Mouse (Mus musculus) MEL-GATA-1-ER (cell line): ENCODE measurements around the gene Tmem121b.

Source experiments
- DNase-seq: peaks from one replicate; pipeline ENCODE4 v3.0.0-alpha.2; 2012; ENCODE audit warnings: low read depth; ENCODE audit errors: extremely low read depth

Gene Tmem121b

GRCm38 (mm10) chr6:120465393-120465792, 28.2 kb downstream of the Tmem121b start:
- no peak for DNase-seq

- DNase-seq: no peak
Measured at GRCm38 (mm10) chr6:120464406-120464939, 29.1 kb downstream of the Tmem121b start.

DNA sequence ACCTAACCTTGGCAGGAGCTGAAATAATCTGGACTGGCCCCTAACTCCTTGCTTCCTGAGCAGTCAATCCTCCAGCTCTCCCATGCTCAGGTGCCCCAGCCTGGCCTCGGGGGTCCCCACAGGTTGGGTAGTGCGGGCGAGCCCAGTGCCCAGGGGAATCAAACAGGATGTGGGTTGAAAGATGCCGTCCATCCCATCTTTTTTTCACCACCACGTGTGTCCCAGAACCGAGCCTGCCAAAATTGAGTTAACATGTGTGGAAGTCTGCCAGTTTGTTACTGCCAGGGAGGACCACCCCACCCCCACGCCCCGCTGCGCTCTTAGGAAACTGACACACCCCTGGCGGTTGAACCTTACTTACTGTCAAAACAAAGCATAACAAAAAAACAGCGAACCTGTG, 29.7 kb downstream of the Tmem121b start:
- DNase-seq: no peak

GRCm38 (mm10) chr6:120463086-120463871, 30.3 kb downstream of the Tmem121b start, which contains the start of gene Il17ra:
Il17ra (plus strand) TSS chr6:120463247.
- DNase-seq: no peak

DNA sequence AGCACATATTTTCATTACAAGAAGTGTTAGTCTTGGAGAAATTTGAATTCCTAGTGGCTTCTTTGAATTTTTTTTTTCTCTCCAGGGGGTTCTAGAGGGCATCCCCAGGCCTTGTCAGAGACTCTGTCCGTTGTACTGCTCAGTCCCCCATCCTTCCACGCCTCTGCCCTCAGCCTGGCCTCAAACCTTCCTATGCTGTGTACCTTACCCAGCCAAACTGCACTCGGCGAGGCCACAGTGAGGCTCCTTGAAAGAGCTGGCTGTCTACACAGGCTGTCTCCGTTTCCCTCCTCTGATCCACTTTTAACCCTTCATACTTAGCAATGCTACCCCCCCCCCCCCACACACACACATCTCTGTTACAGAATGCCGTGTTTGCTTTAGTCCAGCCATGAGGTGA, 31.4 kb downstream of the Tmem121b start:
- no peak for DNase-seq

GRCm38 (mm10) chr6:120461217-120461616, 32.4 kb downstream of the Tmem121b start:
- DNase-seq: no peak

DNA sequence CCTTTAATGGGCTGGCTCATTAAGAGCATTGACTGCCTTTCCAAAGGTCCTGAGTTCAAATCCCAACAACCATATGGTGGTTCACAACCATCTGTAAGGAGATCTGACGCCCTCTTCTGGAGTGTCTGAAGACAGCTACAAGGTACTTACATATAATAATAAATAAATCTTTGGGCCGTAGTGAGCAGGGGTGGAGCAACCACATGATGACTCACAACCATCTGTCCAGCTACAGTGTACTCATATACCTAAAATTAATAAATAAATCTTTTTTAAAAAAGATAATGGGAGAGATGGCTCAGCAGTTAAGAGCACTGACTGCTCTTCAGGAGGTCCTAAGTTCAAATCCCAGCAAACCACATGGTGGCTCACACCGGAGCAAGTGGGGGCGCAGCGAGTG, 35.9 kb downstream of the Tmem121b start:
- DNase-seq: no peak

- no peak for DNase-seq
Measured at GRCm38 (mm10) chr6:120457074-120457473, 36.5 kb downstream of the Tmem121b start.

DNA sequence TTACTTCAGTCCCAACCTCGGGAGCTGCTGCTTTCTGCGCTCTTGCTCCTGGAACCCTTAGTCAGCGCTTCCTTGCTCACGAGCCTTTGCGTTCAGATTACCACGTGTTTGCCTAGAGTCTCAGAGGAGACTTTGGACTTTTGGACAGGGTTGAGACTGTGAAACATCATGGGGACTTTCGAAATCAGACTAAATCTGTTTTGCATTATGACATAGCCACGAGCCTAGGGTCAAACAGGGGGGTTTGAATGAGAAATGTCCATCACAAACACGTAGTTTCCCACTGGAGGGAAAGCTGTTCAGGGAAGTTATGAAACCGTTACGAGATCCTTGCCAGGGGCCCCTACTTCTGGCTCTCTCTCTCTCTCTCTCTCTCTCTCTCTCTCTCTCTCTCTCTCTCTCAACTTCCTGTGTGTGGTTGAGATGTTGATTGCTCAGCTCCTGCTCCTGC, 39.0 kb downstream of the Tmem121b start:
- DNase-seq: no peak

DNA sequence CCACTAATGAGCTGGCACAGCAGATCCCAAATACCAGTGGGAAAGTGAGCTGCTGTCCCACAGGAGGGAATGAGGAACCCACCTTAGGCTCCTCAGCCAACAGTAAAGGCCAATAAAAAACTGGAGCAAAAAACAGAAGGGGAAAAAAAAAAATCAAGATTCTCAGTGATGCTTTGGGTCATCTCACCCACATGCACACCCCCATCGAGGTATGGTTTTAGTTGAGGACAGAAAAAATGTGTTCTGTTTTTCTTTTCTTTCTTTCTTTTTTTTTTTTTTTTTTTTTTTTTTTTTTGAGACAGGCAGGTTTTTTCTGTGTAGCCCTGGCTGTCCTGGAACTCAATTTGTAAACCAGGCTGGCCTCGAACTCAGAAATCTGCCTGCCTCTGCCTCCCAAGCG, 40.1 kb downstream of the Tmem121b start:
- DNase-seq: no peak

GRCm38 (mm10) chr6:120453103-120453445, 40.5 kb downstream of the Tmem121b start:
- DNase-seq: no peak

DNA sequence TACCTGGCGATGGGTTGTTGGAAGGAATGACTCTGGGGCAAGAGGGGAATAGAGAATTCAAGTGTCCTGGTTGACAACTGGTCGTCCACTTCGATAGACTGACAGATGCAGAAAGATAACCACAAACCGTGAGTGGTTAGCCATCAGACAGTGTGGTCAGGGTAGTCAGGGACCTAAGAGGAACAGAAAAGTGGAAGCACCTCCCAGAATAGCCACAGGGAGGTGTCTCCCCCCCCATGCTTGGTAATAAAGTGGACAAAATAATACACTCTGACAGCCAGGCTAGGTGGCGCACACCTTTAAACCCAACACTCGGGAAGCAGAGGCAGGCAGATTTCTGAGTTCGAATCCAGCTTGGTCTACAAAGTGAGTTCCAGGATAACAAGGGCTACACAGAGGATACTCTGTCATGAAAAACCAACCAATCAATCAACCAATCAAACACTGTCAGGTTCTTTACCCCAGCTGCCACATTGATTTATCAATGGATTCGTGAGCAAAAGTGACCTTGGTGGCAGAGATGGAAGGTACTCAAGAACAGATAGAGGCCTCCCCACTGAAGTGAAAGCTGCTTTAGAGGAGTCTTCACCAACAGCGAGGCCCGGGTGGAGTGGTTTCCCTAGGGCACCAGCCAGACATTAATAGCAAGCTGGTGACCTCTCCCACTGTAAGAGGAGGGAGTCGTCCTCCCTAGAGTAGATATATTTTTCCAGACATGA, 41.1 kb downstream of the Tmem121b start:
- DNase-seq: no peak

GRCm38 (mm10) chr6:120450208-120450607, 43.4 kb downstream of the Tmem121b start:
- no peak for DNase-seq

GRCm38 (mm10) chr6:120443363-120444355, 49.9 kb downstream of the Tmem121b start:
- no peak for DNase-seq

GRCm38 (mm10) chr6:120442171-120442749, 51.3 kb downstream of the Tmem121b start:
- DNase-seq: no peak
